Mouse (Mus musculus): ENCODE results near the gene Crybb2.

The Crybb2 gene

DNA sequence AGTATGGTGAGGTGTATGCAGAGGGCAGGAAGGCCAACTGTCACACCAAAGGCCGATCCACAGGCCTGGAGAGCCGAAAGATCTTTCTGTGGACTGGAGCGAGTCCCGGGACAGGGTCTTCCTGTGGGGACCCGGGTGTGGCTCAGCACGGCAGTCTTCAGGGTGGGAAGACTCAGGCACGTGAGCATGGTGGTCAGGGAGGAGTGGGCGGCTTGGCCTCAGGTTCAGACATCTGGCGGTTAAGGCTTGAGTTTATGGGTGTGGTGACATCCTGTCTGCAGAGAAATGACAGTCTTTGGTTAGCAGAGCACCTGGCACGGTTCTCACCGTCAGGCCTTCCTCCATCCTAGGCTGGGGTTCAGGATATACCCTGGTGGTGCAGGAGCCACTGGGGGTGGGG is 20.8 kb upstream of the Crybb2 start:
- no peak for DNase-seq (ENCODE audit: low spot score in 2 of 2)

DNA sequence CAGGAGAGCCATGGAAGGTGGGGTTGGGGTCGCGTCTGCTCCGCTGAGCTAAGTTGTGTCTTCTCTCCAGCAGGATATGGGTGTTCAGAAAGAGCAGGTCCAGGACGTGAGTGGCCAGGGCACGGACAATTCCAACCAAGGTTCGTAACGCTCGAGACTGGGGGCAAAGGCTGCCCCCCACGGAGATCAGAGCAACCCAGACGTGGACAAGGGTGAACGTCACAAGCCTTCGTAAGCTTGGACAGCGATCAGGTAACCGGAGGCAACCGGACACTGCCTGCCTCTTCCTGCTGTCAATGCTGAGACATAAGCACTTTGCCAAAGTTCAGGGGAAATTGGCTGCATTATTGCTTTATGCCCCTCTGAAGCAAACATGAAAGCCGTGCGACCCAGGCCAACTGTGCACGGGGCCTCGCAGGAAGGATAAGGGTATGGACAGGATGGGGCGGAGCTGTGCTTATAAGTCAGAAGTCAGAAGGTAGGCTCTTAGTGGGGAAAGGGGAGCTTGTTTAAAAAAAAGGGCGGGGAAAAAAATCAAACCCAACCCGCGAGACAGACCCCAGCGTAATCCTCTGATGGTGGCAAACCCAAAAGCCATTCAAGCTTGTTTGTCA is 20.3 kb upstream of the Crybb2 start:
- DNase-seq (ENCODE audit: low spot score in 2 of 2): no peak

DNA sequence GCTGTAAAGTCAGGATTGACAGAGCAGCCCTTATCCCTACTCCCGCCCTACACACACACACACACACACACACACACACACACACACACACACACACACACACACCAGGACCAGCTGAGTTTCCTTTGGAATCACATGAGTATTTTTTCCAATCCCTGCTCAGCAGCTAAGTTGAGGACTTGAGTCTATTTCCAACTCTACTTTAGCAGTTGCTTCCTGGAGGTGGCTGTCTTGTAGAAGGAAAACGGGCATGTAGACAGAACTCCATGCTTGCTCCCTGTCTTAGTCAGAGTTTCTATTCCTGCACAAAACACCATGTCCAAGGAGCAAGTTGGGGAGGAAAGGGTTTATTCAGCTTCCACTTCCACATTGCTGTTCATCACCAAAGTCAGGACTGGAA is 17.5 kb upstream of the Crybb2 start:
- DNase-seq (ENCODE audit: low spot score in 2 of 2): no peak

DNA sequence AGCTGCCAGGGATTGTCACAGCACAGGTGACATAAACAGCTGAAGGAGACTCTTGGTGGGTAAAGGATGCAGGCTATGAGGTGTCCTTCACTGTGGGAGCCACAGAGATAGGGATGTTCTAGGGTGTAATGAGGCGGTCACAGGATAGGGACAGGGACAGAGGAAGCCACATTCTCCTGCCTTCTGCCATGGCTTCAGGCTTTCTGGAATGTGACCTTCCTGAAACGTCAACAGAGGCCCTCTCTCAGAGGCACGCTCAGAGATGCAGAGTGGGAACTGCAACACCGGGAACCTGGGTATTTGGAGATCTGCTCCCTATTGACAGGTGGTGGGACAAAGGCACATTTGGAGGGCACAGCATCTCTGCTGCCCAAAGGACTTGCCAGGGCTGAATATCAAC is 17.1 kb upstream of the Crybb2 start:
- no peak for DNase-seq (ENCODE audit: low spot score in 2 of 2)

DNA sequence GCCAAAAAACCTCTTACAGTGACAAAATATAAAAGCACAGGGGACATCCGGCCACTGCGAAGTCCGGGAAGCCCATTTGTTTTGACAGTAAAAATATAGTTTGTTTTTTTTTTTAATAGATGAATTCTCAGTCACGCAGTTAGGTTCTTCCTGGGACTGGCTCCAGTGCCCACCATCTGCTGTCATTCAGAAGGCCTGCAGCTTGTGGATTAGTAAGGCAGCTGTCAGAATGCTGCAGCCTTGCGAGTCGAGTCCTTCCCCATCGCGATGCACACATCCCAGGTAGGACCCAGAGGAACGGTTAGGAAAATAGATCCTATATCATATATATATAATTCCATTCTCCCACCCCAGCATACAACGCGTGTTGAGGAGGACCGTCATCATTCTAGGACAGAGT is 16.5 kb upstream of the Crybb2 start:
- DNase-seq (ENCODE audit: low spot score in 2 of 2): no peak

DNA sequence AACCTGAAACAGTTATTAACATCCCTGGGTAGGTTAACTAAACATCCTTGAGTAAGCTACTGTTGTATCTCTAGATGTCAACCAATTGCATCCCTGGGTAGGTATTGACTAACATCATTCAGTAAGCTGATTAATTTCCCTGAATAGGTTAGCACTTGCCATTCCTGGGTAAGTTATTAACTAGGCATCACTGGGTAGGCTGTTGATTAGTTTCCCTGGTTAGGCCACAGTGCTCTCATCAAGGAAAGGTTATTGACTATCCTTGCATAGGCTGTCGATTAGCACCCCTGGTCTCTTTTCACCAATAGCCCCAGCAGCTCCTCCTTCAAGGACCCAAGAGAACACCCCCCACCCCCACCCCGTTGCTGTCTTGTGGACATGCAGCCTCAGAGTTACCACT is 16.0 kb upstream of the Crybb2 start:
- no peak for DNase-seq (ENCODE audit: low spot score in 2 of 2)

DNA sequence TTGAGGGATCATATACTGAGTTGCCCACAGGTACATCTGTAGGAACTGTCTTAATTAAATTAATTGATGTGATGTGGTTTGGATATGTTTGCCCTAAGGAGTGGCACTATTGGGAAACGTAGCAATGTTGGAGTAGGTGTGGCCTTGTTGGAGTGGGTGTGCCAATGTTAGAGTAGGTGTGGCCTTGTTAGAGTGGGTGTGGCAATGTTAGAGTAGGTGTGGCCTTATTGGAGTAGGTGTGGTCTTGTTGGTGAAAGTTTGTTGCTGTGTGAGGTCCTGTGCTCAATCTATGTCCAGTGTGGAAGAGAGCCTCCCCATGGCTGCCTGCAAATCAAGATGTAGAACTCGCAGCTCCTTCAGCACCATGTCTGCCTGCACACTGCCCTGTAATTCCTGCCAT is 14.4 kb upstream of the Crybb2 start:
- DNase-seq (ENCODE audit: low spot score in 2 of 2): no peak

DNA sequence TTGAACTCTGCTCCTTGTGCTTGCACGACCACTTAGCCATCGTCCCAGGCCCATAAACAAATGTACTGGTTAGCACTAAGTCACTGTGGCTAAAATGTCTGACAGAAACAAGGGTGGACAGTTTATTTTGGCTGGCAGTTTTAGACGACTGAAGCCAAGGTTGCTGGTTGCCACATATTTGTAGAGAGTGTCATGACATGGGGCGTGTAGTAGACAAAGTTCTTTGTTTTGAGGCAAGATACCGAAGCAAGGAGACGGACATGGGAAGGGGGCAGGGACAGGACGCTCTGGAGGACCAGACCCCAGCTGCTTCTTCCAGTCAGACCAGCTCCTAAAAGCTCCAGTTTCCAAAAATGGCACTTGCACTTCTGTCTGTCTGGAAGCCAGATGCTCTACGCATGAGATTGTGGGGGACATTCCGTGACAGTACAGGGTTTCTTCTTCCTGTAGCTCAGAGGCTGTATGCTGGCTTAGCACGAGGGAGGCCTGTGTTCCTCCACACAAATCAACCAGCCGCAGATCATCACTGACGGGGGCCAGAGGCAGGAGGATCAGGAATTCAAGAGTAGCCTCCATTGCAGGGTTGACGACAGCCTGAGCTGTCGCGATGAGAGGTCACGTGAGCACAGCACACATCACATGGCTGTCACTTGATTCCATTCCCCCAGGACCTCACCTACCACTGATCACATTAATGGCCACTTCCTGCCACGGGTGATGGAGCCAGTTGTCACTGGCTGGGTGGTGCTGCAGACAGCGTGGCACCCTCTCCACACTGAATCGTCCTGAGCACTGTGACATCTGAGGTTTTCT is 12.6 kb upstream of the Crybb2 start:
- no peak for DNase-seq (ENCODE audit: low spot score in 2 of 2)

DNA sequence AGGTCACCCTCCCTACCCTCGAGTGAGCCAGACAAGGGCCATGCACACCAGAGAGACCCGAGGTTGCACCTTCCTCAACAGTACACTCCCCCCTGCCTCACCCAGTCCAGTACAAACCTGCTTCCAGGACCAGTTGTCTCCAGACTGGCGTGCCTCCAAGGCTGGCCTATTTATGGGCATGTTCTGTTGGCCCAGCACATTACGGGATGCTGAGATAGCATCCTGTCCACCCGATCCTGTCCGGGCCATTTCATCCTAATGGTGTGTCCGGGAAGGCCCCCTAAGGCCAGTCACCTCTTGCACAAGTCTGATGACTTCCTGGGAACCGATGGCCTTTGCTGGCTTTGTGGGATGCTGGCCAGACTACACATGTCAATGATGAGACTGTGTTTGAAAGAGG is 11.5 kb upstream of the Crybb2 start, which contains the start of gene Crybb3:
Crybb3 (minus strand) TSS at position 146 of the 400 bp plus-strand sequence.
- no peak for DNase-seq (ENCODE audit: low spot score in 2 of 2)

DNA sequence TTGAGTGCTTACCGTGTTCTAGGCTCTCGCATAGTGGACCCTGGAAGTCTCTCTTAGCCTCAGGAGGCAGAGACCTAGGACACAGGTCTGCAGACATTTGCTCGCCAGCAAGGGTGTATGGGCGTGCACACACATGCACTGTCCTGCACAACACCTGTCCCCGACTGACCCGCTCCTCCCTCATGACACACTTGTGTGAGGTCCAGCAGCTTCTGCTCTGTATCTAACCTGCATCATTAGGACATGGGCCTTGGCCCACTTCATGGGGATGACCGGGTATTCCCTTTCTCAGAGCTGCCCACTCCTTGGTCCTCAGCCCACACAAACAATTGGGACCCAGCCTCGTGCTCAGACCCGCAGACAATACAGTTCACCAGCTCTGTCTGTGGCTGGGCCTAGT is 11.1 kb upstream of the Crybb2 start:
- no peak for DNase-seq (ENCODE audit: low spot score in 2 of 2)

DNA sequence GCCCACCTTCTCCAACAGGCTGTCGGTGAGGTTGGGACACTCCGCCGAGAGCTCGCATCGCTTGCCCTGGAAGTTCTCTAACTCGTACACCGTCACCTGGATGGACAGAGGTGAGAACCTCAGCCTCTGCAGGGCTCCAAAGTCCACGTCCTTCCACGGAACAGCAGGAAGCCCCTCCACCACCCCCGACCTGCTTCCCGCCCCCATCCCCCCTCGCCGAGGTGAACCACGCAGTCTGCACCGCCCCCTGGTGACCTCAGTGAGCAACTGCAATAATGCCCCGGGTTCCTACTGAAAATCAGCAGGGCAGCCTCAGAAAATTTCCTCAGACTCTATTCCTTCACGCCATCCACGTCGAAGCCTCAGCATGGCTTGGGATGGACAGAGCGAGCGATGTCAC is 9.9 kb upstream of the Crybb2 start:
- DNase-seq (ENCODE audit: low spot score in 2 of 2): peak in 1 of 2 experiments; percentile 36

DNA sequence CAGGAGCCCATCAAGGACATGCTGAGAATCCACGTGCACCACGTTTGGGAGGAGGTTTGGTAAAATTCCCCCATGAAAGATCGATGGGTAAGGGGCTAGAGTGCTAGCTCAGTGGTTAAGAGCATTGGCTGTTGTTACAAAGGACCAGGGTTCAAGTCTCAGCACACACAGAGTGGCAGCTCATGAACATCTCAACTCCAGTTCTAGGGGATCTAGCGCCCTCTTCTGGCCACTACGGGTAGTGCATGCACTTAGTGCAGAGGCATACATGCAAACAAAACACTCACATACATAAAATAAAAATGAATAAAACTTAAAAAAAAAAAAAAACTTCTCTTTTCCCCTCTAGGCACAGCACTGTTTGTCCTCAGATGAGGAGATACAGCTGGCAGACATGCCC is 8.8 kb upstream of the Crybb2 start:
- DNase-seq (ENCODE audit: low spot score in 2 of 2): no peak

DNA sequence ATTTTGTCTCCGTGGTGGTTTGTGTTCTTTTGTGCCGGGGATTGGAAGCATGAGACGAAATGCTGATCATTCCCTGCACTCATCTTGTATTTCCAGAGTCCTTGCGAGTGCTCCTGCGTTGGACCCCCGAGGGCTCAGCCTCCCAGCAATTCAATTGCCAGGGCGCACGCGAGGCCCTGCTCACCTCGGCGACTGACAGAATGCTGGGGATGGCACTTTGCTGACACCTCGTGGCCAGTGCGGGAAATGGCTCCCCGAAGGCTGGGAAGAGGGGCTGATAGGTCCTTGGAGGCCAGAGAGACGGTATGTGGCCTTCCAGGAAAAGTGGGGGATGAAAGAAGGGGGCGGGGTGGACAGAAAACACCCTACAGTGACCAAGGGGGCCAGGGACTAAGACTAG is 15.6 kb downstream of the Crybb2 start:
- DNase-seq (ENCODE audit: low spot score in 2 of 2): peak; percentile 49 to 76

DNA sequence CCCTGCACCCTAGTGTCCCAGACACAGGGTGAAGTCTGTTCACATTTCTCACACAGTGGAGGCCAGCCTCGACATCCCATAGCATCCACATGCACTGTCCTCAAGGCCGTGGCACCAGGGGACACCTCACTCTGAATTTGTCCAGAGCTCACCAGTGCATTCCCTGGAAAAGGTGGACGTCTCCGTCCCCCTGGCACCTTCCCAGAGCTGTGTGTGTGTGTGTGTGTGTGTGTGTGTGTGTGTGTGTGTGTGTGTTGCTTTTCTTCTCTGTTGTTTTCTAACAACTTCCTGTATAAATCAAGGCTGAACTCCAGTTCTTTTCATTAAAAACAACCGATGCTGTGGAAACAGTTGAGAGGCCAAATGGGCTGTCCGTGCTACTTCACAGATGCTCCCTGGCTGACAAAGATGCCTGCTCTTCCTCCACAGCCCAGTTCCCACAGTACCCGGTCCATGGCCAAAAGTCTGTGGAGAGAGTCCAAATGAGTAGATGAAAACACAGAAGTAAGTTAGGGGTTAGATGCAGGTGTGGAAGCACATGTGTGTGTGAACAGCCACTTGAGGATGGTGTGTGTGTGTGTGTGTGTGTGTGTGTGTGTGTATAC is 19.2 kb downstream of the Crybb2 start:
- no peak for DNase-seq (ENCODE audit: low spot score in 2 of 2)

DNA sequence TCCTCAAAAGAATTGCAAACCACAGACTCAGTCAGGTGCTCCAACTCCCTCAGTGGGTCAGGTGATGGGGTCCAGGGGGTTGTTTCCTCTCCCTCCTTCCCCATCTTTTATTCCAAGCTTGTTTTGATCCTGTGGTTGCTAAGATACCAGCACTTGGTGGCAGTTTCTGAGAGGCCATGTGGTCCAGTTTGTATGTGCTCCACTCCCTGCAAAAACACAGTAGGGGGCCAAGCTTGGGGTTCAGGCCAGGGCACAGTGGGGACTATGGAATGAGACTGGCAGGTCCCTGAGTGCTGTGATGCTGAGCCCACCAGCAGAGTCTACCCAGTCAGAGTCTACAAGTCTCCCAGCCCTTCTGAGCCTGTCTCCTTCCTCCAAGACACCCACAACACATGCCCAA is 20.0 kb downstream of the Crybb2 start:
- no peak for DNase-seq (ENCODE audit: low spot score in 2 of 2)

DNA sequence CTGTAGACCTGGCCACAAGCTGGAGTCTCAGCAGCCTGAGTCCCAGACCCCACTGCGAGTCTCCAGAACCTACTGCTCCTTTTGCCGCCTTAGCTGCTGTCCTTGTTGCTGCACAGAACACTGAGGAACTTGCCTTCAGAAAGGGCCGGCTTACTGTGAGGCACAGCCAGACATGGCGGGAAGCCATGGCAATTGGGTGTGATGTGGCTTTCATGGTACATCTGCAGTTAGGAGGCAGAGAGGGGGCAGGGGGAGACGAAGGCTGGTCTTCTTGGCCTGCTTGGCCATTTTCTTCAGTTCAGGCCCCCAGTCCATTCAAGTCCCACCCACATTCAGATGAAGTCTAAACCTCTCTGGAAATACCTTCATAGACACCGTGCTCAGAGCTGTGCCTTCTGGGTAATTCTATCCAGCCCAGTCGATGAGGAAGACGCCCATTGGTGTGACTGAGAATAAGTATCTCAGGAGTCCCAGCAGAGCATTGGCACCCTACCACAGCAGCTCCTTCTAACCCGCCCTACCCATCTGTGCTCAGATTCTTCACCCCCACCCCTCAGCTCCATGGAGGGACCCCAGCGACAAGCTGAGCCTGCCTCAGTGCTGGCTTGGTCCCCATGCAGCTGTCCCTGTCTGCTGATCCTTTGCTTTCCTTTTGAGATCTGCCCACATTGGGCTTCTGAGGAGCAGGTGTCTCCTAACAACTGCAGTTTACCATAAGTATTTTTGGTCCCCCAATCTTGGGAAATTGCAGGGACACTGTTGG is 24.2 kb downstream of the Crybb2 start:
- DNase-seq (ENCODE audit: low spot score in 2 of 2): no peak

DNA sequence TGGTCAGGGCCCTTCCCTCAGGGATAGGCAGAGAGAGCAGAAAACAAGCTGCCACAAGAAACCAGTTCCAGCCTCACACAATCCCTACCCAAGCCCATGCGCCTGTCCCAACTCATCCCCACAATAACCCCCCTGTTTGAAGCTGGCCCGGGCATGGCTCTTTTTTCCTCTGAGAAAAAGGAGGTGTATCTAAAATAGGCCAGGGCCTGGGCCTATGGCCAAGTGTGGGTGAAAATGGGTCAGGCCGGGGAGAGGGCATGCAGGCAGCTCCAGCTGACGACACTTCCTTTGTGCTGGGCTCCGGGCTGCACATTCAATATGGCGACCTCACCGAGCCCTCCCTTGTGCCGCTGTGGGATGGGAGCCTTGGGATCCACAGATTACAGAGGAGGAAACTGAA is 26.4 kb downstream of the Crybb2 start:
- no peak for DNase-seq (ENCODE audit: low spot score in 2 of 2)

DNA sequence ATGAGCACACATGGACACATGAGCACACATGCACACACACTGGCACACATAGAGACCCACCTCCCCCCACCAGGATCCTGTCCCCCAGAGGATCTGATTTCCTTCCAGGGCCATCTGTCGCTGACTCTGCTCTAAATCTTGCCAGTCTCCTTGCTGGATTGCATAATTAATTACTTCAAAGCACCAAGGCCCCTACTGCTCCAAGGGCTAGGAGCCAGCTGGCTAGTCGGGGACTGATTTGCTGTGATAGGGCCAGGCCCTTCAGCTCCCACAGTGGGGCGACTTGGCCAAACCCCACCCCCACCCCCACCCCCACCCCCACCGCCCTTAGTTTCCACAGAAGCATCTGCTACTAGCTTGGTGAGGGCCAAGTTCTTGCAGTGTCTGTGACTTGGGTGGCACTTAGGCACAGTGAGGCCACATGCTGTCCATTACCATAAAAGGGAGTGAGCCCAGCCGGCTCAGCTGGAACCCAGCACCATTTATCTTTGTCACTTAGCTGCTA is 28.3 kb downstream of the Crybb2 start:
- no peak for DNase-seq (ENCODE audit: low spot score in 2 of 2)

DNA sequence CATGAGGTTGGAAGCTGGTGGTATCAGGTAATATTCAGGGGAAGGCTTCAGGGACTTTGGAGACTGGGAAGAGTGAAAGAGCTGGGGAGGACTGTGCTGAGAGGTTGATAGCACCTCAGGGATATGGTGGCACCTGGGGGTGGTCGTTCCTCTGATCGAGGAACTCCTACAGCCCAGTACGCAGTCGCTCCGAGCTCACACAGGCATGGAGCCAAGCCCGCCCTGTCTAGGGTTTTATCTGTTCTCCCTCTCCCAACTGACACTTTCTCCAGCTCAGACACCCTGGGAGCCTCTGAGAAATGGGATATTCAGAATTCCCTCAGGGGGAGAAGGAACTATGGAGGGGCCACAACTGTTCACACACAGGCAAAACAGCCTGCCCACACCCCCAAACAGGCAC is 29.1 kb downstream of the Crybb2 start:
- no peak for DNase-seq (ENCODE audit: low spot score in 2 of 2)

DNA sequence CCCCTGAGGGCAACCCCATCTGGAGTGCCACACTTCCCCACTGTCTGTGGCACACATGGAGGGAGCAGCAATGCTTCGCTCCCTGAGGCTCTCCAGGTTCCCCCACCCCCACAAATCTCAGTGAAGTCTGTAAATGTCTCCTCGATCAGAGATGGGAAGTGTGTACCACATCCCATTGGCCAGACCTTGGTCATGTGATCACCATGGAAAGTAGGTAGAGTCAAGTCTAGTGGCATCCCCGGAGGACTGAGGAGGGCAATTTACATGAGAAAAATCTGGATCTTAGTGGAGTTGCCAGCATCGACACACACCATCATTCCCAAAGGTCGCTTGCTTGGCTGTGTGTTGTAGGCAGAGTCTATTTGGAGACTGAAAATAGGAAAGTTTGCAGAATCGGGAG is 31.3 kb downstream of the Crybb2 start:
- DNase-seq (ENCODE audit: low spot score in 2 of 2): no peak

DNA sequence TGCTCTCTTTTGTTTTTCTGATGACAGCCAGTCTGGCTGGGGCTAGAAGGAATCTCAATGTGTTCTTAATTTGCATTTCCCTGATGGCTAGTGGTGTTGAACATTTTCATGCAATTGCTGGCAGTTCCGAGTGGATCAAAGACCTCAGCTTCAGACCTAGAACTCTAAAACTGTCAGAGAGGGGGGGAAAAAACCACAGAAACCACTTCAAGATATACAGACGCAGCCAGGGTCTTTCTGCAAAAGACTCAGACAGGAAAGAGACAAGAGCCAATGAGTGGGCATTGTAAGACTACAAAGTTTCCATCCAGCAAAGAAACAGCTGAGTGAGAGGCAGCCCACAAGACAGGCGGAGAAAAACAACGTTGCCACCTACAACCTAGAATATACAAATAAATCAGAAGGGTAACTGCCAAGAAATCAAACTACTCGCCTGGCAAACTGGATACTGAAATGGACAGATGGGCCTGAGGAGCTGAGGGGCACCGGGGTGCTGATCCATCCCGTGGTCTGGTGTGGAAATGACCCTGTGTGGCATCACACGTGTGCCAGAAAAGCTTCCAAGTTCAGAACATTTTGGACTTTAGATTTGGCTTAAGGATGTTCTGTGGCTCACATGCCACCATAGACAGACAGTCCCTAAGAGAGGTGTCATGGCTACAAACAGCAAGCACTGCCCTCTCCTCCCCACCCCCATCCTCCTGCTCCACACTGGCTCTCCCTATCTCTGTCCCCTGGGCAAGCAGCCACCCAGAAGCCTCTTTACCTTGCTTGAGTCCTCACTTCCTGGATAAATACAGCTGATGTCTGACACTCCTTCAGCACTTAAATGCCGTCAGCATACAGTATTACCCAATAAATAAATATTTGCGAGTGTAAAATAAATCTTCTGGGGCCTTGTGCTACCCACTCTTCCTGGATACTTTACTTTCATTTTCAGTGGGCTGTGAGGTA is 34.5 kb downstream of the Crybb2 start:
- peak; percentile 18 to 29 for DNase-seq (ENCODE audit: low spot score in 2 of 2)

Data from thymus, postnatal 10 days (tissue).